Mouse (Mus musculus): ENCODE data around the gene Sptlc2. TPM values are rescaled to one million over a fixed set of nuclear protein-coding genes. Genes with fewer than 3 reads are reported as not detected.
A peak's percentile ranks its signal among the peaks of the same experiment; 100 is the strongest.

Gene Sptlc2
- polyA plus RNA-seq (2015; fragmentation: Nextera tagmentation; extraction: Ambion mirVana), result 95.8 and 105 TPM in 2 replicates

DNA sequence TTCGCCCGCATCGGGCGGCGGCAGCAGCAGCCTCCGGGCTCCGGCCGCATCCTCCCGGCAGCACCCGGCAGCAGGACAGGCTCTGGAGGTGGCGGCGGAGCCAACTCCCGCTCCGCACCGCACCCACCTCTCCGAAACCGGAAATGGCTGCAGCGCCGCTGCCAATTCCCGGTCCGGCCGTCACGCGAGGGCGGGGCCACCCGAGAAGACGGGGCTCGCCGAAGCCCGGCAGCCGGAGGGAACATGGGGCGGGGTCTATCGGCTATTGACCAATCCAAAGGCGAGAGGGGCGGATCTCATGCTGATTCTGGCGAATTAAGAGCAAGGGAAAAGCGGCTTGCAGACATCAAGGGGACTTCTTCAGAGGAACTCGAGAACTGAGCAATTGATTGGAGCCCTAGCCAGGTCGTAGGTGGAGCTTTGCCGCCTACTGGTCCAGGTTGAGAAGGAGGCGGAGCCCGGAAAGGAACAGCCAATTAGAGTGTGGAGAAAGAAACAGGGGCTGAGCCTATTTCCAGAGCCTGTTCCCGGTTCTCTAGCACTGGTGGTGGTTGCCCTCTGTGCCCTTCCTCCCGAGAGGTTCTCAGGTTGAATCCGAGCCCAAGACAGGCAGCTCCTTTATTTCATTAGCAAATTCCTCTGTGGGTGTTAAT is at the start of gene Sptlc2:
Sptlc2 (minus strand) TSS at position 234 of the 653 bp plus-strand sequence.
- H3K9ac ChIP-seq, result peak within 1 kb of the TSS; percentile 88
- ATAC-seq (ENCODE audit: borderline replicate concordance, extremely low read depth, low FRiP score, low TSS enrichment), result peak; percentile 99
- WGBS, result under 1% methylated on average over 45 of the region's 45 CpGs

DNA sequence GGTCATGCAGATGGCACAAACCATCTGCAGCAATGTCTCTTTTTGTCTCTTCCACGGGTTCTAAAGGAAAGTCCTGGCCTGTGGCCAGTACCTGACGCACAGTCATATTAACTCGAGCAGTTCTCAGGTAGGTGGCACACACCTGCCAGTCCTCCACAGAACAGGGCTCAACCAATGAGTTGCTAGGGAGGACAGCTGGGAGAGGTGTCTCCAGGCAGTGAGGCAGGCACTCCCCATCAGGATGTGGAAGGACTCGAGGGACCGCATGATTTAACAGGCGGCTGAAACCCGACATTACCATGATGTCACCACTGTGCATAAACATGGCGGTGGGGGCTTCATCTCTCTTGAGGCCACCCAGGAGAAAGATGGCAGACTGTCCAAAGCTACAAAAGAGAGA is 40.7 kb upstream of the Sptlc2 start:
- no peaks in the 10 kb centered on the region for H3K9me3 ChIP-seq
- no peak overlapping the region for H3K27ac ChIP-seq
- H3K9ac ChIP-seq, result no peak overlapping the region
- 78% methylated on average over 8 of the region's 8 CpGs for whole genome bisulfite sequencing
- H3K4me1 ChIP-seq, result no peaks in the 10 kb centered on the region
- no peaks in the 10 kb centered on the region for H3K27me3 ChIP-seq
- no peak overlapping the region for H3K4me3 ChIP-seq
- H3K4me2 ChIP-seq, result no peak overlapping the region
- H3K36me3 ChIP-seq, result peaks cover 91% of the 10 kb centered on the region
- no peak for ATAC-seq (ENCODE audit: borderline replicate concordance, extremely low read depth, low FRiP score, low TSS enrichment)

More for the DNA sequence above, at the start of gene Sptlc2:
- Histone ChIP-seq H3K9me3 (no peaks in the 10 kb centered on the region), H3K27ac (peak within 1 kb of the TSS; percentile 85), H3K4me2 (peak within 1 kb of the TSS; percentile 85), H3K4me3 (peak within 1 kb of the TSS; percentile 98), H3K36me3 (no peaks in the 10 kb centered on the region), H3K4me1 (peaks cover 15% of the 10 kb centered on the region), H3K27me3 (no peaks in the 10 kb centered on the region)

DNA sequence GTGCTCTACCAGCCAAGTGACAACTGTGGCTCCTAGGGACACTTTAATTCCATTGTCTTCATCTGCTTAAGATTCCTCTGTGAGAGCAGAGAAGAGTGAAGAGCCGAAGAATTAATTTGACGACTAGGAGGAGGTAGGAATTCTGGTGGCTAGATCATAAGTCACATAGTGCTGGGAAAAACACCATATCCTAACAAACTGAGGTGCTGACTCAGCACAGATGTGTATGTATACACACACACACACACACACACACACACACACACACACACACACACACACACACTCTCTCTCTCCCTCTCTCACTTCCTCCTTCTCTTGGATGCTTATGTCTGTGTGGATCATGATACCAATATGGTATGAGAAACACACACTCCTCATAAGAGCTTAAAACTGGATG is 40.1 kb upstream of the Sptlc2 start:
- Histone ChIP-seq H3K36me3 (peaks cover 90% of the 10 kb centered on the region), H3K27me3 (no peaks in the 10 kb centered on the region), H3K9me3 (no peaks in the 10 kb centered on the region), H3K4me3 (no peak overlapping the region), H3K4me1 (no peaks in the 10 kb centered on the region), H3K4me2 (no peak overlapping the region), H3K9ac (no peak overlapping the region), H3K27ac (no peak overlapping the region)
- WGBS, result 89% methylated on average over 2 of the region's 2 CpGs
- ATAC-seq (ENCODE audit: borderline replicate concordance, extremely low read depth, low FRiP score, low TSS enrichment), result no peak

DNA sequence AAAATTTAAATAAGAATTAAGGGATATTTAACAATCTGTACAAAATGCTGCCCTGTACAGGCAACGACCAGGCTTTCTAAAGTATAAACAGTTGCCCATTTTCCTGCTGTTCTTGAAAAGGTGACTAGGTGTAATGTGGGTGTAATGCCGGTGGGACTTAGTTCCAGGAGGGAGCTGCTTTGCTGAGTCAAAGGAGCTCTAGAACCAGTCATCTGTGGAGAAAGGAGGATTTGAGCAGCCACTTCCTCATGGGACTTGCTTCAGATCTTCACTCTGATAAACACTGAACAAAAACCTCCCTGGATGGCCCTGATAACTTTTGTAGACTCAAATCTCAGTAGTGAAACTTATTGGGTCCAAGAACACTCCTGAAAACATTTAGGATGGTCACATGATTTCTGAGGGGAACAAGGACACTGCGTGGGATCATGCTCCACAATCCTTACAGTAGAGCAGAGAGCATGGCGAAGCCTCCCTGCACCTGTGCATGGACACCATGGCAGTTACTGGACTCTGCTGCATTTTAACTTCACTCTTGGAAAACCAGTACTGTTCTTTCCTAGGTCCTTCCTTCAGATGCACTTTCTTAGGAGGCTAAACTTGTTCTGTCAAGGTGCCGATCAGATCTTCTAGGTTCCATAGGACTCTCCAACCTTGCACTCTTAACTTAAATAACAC is 38.3 kb upstream of the Sptlc2 start:
- no peak overlapping the region for H3K9ac ChIP-seq
- no peaks in the 10 kb centered on the region for H3K4me1 ChIP-seq
- H3K27me3 ChIP-seq, result no peaks in the 10 kb centered on the region
- H3K36me3 ChIP-seq, result peaks cover 73% of the 10 kb centered on the region
- WGBS, result 89% methylated on average over 5 of the region's 5 CpGs
- H3K9me3 ChIP-seq, result no peaks in the 10 kb centered on the region
- H3K4me2 ChIP-seq, result no peak overlapping the region
- no peak overlapping the region for H3K4me3 ChIP-seq
- no peak overlapping the region for H3K27ac ChIP-seq
- no peak for ATAC-seq (ENCODE audit: borderline replicate concordance, extremely low read depth, low FRiP score, low TSS enrichment)

DNA sequence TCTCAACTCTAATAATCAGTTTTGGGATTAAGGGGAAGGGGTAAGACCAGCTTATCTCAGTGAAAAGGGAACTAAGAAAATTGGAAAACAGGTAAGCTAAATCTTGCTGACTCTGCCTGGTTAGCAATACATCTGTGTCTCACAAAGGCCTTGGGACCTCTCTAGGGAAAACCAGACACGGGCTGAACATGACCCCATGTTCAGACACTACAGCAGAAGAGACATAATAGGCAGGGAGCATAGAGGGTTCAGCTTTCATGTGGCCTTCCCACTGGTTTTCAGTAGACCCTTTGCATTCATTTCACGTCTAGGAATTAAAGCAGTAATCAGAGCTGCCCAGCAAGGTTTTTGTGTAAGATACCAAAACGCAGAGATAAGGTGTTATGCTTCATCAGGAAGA is 36.4 kb upstream of the Sptlc2 start:
- Histone ChIP-seq H3K27ac (no peak overlapping the region), H3K4me1 (no peaks in the 10 kb centered on the region), H3K4me2 (no peak overlapping the region), H3K36me3 (peaks cover 54% of the 10 kb centered on the region), H3K9ac (no peak overlapping the region), H3K9me3 (no peaks in the 10 kb centered on the region), H3K27me3 (no peaks in the 10 kb centered on the region), H3K4me3 (no peak overlapping the region)
- ATAC-seq (ENCODE audit: borderline replicate concordance, extremely low read depth, low FRiP score, low TSS enrichment), result no peak
- WGBS, result 47% methylated on average over 3 of the region's 3 CpGs

DNA sequence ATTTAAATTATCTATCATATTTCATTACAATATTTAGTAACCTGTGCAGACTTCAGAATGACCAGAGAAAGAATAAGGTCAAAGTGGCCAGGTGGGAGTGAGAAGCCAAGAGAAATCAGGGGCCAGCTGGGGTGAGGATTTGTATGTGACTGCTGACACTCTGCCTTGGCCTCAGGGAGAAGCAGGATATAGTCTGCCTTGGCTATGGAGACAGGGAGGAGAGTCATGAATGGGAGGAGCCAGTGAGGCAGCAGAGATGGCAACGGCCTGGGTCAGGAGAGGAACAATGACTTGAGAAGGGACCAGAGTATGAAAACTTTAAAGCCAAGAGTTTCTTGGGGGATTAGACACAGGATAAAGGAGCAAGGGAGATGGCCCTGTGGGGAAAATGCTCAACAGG is 35.5 kb upstream of the Sptlc2 start:
- no peak overlapping the region for H3K4me2 ChIP-seq
- peaks cover 46% of the 10 kb centered on the region for H3K36me3 ChIP-seq
- no peak overlapping the region for H3K9ac ChIP-seq
- 28% methylated on average over 1 of the region's 1 CpGs for WGBS
- H3K27me3 ChIP-seq, result no peaks in the 10 kb centered on the region
- H3K9me3 ChIP-seq, result no peaks in the 10 kb centered on the region
- H3K27ac ChIP-seq, result no peak overlapping the region
- H3K4me3 ChIP-seq, result no peak overlapping the region
- ATAC-seq (ENCODE audit: borderline replicate concordance, extremely low read depth, low FRiP score, low TSS enrichment), result no peak
- H3K4me1 ChIP-seq, result no peaks in the 10 kb centered on the region

DNA sequence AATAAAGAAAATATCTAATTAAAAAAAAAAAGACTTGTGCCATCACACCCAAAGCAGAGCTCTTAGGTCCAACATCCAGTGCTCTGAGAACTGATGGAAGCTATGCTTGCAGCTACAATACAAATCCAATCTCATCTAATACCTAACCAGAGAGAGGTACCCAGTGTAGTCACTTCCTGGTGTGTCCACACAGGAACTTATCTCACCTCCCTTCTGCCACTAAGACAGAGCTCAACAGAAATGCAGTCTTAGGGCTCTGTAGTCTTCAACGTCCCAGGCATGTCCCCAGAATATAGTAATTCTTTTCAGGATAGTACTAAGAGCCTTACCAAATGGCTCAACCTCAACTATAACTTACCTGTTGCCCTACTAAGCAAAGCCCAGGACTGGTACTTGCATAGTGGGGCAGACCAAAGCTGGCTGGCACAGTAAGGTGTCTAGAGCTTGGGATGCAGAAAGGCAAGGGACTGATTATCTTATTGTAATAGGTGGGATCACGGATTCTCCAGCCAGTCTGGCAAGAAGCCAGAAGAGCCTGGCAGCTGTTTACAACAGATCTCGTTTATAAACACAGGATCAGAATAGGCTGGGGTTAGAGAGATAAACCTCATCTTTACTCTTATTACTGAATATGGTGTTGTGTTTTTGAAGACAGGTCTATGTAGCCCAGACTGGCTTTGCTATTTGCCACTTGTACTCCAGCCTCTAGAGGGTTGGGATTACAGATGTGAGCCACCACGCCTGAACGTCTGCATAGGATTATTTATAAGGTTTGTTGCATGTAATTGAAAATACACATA is 33.8 kb upstream of the Sptlc2 start:
- H3K9ac ChIP-seq, result no peak overlapping the region
- no peak overlapping the region for H3K27ac ChIP-seq
- H3K4me1 ChIP-seq, result no peaks in the 10 kb centered on the region
- peaks cover 29% of the 10 kb centered on the region for H3K36me3 ChIP-seq
- no peak overlapping the region for H3K4me3 ChIP-seq
- ATAC-seq (ENCODE audit: borderline replicate concordance, extremely low read depth, low FRiP score, low TSS enrichment), result no peak
- no peaks in the 10 kb centered on the region for H3K9me3 ChIP-seq
- H3K27me3 ChIP-seq, result no peaks in the 10 kb centered on the region
- no peak overlapping the region for H3K4me2 ChIP-seq
- 61% methylated on average over 5 of the region's 5 CpGs for WGBS

DNA sequence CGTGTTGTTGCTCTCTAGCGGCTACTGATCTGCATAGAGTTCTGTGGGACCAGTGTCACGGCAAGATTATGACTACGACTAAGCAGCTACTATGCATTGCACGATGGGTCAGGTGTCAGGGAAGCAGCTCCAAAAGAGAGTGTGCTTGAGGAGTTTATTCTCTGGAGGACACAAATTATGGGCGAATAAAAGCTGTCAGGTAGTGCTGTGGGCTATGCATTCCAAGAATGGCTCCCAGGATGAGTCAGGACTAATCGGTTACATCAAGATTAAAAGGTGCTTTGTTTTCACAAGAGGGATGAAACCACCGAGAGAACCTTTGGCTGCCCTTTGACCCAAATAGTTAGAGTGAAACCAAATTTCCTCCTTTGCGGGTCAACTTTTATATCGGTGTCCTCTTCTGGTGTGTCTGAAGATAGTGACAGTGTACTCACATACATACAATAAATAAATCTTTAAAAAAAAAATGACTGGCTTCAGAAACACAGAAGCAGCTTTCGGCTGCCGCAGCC is 31.9 kb upstream of the Sptlc2 start:
- Histone ChIP-seq H3K4me3 (no peak overlapping the region), H3K9ac (no peak overlapping the region), H3K27me3 (no peaks in the 10 kb centered on the region), H3K4me2 (no peak overlapping the region), H3K4me1 (no peaks in the 10 kb centered on the region), H3K36me3 (peaks cover 12% of the 10 kb centered on the region; the same call in 1 of the 2 replicates), H3K9me3 (no peaks in the 10 kb centered on the region), H3K27ac (no peak overlapping the region)
- no peak for ATAC-seq (ENCODE audit: borderline replicate concordance, extremely low read depth, low FRiP score, low TSS enrichment)
- 55% methylated on average over 12 of the region's 12 CpGs for WGBS

DNA sequence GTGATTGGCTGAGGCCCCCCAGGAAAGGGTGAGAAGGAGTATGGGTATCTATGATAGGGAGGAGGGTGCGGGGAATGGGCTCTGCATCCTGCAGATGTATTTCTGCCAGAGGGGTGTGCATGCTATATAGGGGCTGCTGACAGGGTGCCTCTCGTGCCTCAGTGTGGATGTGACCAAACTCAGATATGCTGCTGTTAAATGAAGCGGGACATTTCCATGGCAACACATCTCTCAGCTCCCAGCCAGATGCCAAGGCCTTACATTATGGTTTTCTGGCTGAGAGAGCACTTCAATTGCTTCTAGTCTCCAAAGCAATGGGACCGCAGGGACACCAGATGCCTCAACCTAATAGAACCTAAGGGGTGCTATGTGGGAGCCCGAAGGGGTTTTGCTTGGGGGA is 30.8 kb upstream of the Sptlc2 start:
- Histone ChIP-seq H3K27me3 (no peaks in the 10 kb centered on the region), H3K36me3 (0 out of 2 replicates have a peak, but pooled peaks cover 5% of the 10 kb centered on the region), H3K27ac (no peak overlapping the region), H3K4me2 (no peak overlapping the region), H3K4me1 (no peaks in the 10 kb centered on the region), H3K9me3 (no peaks in the 10 kb centered on the region), H3K9ac (no peak overlapping the region), H3K4me3 (no peak overlapping the region)
- ATAC-seq (ENCODE audit: borderline replicate concordance, extremely low read depth, low FRiP score, low TSS enrichment), result no peak
- WGBS, result 70% methylated on average over 5 of the region's 5 CpGs

DNA sequence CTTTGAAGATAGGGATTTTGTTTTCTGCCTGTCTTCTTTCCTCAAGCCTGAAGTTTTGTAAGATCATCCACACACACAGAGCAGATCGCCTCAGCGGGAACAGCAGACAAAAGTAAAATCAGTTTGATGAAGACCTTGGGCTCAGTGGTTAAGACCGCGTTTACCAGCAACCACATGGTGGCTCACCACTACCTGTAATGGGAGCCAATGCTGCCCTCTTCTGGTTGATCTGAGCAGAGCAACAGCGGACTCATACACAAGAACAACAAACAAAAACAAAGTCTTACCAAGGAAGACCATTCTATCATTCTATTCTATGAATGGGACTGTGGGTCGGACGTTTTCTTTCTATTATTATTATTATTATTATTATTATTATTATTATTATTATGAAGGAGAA is 28.5 kb upstream of the Sptlc2 start:
- no peaks in the 10 kb centered on the region for H3K4me1 ChIP-seq
- no peak for ATAC-seq (ENCODE audit: borderline replicate concordance, extremely low read depth, low FRiP score, low TSS enrichment)
- H3K4me3 ChIP-seq, result no peak overlapping the region
- H3K4me2 ChIP-seq, result no peak overlapping the region
- WGBS, result 25% methylated on average over 7 of the region's 7 CpGs
- no peaks in the 10 kb centered on the region for H3K27me3 ChIP-seq
- no peak overlapping the region for H3K27ac ChIP-seq
- H3K36me3 ChIP-seq, result no peaks in the 10 kb centered on the region
- no peaks in the 10 kb centered on the region for H3K9me3 ChIP-seq
- H3K9ac ChIP-seq, result no peak overlapping the region

DNA sequence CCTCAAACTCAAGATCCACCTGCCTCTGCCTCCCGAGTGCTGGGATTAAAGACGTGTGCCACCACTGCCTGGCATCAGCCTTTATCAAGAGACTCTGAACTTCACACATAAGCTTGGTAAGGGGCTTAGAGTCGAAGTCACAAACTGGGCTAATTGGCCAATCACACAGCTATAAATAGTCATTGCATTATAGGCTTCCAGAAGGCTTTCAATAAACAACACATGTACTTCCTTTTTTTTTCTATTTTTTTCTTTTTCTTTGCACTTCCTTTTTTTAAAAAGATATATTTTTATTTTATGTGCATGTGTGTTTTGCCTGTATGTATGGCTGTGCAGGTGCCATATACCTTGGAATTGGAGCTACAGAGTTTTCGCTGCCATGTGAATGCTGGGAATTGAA is 27.2 kb upstream of the Sptlc2 start:
- no peak for ATAC-seq (ENCODE audit: borderline replicate concordance, extremely low read depth, low FRiP score, low TSS enrichment)
- WGBS, result 64% methylated on average over 4 of the region's 4 CpGs
- H3K4me3 ChIP-seq, result no peak overlapping the region
- H3K9ac ChIP-seq, result no peak overlapping the region
- no peak overlapping the region for H3K4me2 ChIP-seq
- no peaks in the 10 kb centered on the region for H3K27me3 ChIP-seq
- no peak overlapping the region for H3K27ac ChIP-seq
- H3K36me3 ChIP-seq, result no peaks in the 10 kb centered on the region
- no peaks in the 10 kb centered on the region; the same call in 1 of the 2 replicates for H3K4me1 ChIP-seq
- no peaks in the 10 kb centered on the region for H3K9me3 ChIP-seq

All from lung, embryonic 15.5 days (tissue).